Mouse (Mus musculus) hindbrain, embryonic 14.5 days (tissue): ENCODE data around the gene Gm10277. TPM values are rescaled to one million over a fixed set of nuclear protein-coding genes. Genes with fewer than 3 reads are reported as not detected.
A peak's percentile ranks its signal among the peaks of the same experiment; 100 is the strongest.

Experiments used
- ATAC-seq: fragments of 200-750 bp; cut with Nextera tagmentation; 2 replicates; pipeline ENCODE4 v1.8.0; 2017; ENCODE audit warnings: moderate number of reproducible peaks, mild to moderate bottlenecking, moderate TSS enrichment, moderate library complexity; ENCODE audit not compliant: low FRiP score
- DNase-seq: peaks from one replicate; pipeline ENCODE4 v3.0.0-alpha.2; 2015; ENCODE audit warnings: low spot score
- H3K27ac ChIP-seq: fragments of 300-500 bp; sonication (generic); 2 replicates; pipeline ENCODE4 v1.5.1; 2014; ENCODE audit warnings: mild to moderate bottlenecking, moderate library complexity
- H3K27me3 ChIP-seq: fragments of 300-500 bp; sonication (generic); 2 replicates; pipeline ENCODE4 v1.6.1; 2014; ENCODE audit warnings: mild to moderate bottlenecking, low read length, mixed read lengths; ENCODE audit not compliant: control insufficient read depth, insufficient read depth
- H3K36me3 ChIP-seq: fragments of 300-500 bp; sonication (generic); replicated peaks from 2 replicates; pipeline ENCODE4 v1.6.1; 2014; ENCODE audit not compliant: control insufficient read depth, insufficient read depth
- H3K4me1 ChIP-seq: fragments of 300-500 bp; sonication (generic); replicated peaks from 2 replicates; pipeline ENCODE4 v1.6.1; 2014; ENCODE audit warnings: antibody characterized with exemption, low read length, mixed read lengths; ENCODE audit not compliant: control insufficient read depth, insufficient read depth
- H3K4me2 ChIP-seq: fragments of 300-500 bp; sonication (generic); replicated peaks from 2 replicates; pipeline ENCODE4 v1.6.1; 2014; ENCODE audit warnings: mild to moderate bottlenecking, moderate library complexity
- H3K4me3 ChIP-seq: fragments of 300-500 bp; sonication (generic); replicated peaks from 2 replicates; pipeline ENCODE4 v1.5.1; 2014; ENCODE audit warnings: mild to moderate bottlenecking, low read length
- H3K9ac ChIP-seq: fragments of 300-500 bp; sonication (generic); 2 replicates; pipeline ENCODE4 v1.6.1; 2014
- H3K9me3 ChIP-seq: fragments of 300-500 bp; sonication (generic); 2 replicates; pipeline ENCODE4 v1.6.1; 2016; ENCODE audit warnings: low read length; ENCODE audit not compliant: control insufficient read depth
- WGBS: fragments of 180-500 bp; shearing (Covaris S2); extraction: QIAGEN DNeasy Blood & Tissue Kit; methylation state at CpG from one replicate; pipeline ENCODE4 v1.1.7; 2014; 5-methylcytosine and 5-hydroxymethylcytosine counted together
- polyA plus RNA-seq: library from polyadenylated mRNA; unstranded; fragments of >200 nt; fragmentation: Nextera tagmentation; extraction: Ambion mirVana; gene quantifications from 2 replicates; pipeline ENCODE4 v1.2.1, GENCODE M21; 2014

Gm10277 gene
- polyA plus RNA-seq, 1 experiment from 2014 or later = 1.4 TPM

- ATAC-seq = peak; percentile 15; the same call in 1 of the 2 replicates
- WGBS = 2% methylated on average over 35 of the region's 35 CpGs
- peak overlapping the region; percentile 30 for H3K4me3 ChIP-seq
- H3K4me1 ChIP-seq = peaks cover 39% of the 10 kb centered on the region
- H3K27me3 ChIP-seq = no peaks in the 10 kb centered on the region
- H3K36me3 ChIP-seq = no peaks in the 10 kb centered on the region
- no peaks in the 10 kb centered on the region for H3K9me3 ChIP-seq
- peak overlapping the region; percentile 50 for H3K27ac ChIP-seq
- H3K9ac ChIP-seq = peak overlapping the region; percentile 59
- peak overlapping the region; percentile 84 for H3K4me2 ChIP-seq
- DNase-seq = no peak
Measured at GRCm38 (mm10) chr11:77766351-77767001, 21.1 kb downstream of the Gm10277 start.

DNA sequence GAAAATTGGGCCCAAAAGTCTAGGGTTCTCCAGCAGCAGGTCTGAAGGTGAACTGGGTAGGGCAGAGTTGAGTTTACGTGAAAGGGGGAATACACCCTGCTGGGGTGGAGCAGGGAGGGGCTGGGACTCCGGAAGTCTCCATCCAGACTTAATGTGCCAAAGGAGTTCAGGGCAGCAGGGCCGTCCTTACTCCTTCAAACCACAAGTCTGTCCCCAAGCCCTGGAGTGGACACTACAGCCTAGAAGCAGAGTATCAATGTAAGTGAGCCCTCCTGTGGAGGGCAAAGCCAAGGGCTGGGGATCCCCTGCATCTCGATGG is 22.1 kb downstream of the Gm10277 start:
- Histone ChIP-seq H3K27ac (no peak overlapping the region), H3K27me3 (no peaks in the 10 kb centered on the region), H3K4me2 (peak overlapping the region; percentile 84), H3K9me3 (no peaks in the 10 kb centered on the region), H3K4me3 (no peak overlapping the region), H3K36me3 (no peaks in the 10 kb centered on the region), H3K4me1 (peaks cover 39% of the 10 kb centered on the region), H3K9ac (peak overlapping the region; percentile 98)
- DNase-seq = no peak
- no peak for ATAC-seq
- WGBS = 44% methylated on average over 4 of the region's 4 CpGs

DNA sequence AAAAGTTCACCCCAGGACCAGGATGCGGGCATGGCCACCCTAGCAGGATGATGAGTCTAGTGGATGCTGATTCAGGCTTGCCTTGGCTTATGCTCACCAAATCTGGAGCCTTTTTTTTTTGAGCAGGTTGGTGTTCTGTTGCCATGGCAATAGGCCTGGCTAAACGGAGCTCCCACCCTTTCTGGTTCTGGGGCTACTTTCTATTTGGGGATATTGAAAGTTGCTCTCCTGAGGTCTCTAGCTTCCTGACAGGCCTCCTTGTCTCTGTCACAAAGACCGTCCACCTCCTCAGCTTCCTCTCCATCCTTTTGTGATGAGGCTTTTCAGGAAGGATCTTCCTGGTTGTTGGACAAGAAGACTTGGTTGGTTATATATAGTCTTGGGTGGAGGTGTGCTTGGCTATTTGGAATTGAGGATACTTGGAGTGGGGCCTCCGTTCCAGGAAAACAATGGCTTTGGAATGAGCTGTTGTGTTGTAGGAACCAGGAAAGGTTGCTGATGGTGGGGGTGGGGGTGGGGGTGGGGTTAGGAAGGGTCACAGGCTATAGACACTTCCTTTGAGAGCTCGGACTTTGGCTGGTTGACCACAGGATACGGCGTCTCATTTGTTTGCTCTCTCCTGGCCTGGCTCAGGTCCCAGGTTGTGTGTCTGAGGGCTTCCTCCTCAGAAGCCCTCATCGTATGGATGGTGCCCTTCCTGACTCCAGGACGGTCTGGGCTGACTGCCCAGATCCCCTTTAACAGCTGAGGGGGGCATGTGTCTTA is 22.7 kb downstream of the Gm10277 start:
- DNase-seq = no peak
- no peak for ATAC-seq
- Histone ChIP-seq H3K36me3 (no peaks in the 10 kb centered on the region), H3K4me2 (peak overlapping the region; percentile 84), H3K4me1 (peaks cover 39% of the 10 kb centered on the region), H3K4me3 (peak overlapping the region; percentile 96), H3K9me3 (no peaks in the 10 kb centered on the region), H3K9ac (peak overlapping the region; percentile 98), H3K27ac (no peak overlapping the region), H3K27me3 (no peaks in the 10 kb centered on the region)
- WGBS = 41% methylated on average over 9 of the region's 9 CpGs

DNA sequence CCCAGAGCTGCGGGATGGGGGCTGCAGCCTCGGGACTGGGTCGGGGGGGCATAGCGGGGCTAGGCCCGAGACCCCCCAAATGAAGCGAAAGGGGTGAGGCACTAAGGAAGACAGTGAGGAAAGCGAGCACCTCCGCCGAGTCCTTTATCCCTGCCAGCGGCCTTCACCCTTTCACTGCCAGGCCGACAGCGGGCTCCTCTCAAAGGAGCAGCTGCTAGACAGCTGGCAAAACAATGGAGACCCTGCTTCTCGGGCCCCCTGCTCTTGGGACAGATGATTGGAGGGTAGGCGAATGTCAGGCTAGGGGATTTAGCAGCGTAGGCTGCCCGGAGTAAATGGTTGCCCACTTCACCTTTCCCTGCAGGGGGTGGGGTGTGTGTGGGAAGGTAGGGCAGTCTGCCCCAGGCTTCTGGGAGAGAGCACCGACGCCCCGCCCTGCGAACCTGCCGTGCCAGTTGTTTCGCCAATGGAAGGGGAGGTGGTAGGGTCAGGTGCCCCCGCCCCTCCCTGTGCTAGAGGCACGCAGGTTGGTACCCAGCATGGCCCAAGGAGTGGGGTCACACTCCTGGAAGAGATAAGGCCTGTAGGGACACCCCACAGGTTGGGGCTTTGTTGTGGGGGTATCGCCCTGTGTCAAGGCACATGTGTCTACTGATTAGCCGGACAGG is 23.7 kb downstream of the Gm10277 start:
- peaks cover 39% of the 10 kb centered on the region for H3K4me1 ChIP-seq
- H3K9me3 ChIP-seq = no peaks in the 10 kb centered on the region
- 2% methylated on average over 25 of the region's 26 CpGs for WGBS
- H3K27ac ChIP-seq = peak overlapping the region; percentile 94
- peak overlapping the region; percentile 96 for H3K4me3 ChIP-seq
- no peaks in the 10 kb centered on the region for H3K27me3 ChIP-seq
- peak; percentile 56 for ATAC-seq
- peak overlapping the region; percentile 84 for H3K4me2 ChIP-seq
- peak overlapping the region; percentile 98 for H3K9ac ChIP-seq
- H3K36me3 ChIP-seq = no peaks in the 10 kb centered on the region
- peak; percentile 57 for DNase-seq

DNA sequence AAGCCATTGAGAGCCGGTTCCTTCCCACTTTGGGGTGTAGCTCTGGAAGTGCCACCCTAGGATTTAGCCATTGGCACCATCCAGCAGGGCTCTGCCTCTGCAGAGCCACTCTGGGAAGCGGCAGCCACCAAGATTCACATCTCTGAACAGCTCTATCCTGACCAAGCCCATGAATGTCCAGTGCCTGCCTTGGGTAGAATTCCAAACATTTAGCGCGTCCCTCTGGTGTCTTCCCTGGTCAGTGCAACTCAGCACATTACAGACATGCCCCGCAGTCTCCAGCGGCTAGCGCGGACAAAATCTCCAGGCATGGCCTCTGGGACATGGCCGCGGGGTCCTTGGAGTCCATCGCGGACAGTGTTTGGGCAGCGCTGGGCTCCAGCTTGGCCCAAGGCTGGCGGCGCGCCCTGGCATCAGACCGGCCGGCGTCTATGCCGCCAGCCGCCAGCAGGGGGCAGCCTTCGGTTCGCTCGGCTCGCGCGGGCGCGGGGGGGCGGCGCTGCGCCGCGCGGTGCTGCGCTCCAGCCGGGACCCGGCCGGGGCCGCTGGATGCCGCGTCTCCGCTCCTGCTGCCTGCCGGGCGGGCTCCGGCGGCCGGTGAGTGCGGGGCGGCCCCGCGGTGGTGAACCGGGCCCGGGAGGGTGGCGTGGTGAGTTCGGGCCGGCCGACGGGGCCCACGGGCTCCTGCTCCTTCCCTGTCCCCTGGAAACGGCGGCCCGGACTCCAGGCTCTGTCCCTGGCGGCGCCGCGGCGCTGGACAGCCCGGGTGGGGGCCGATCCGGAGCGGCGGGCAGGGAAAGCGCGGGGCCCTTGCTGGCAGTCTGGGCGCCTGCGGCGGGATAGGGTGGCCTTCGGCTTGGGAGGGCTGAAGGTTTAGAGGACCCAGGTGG is 24.5 kb downstream of the Gm10277 start, which contains the start of gene Myo18a:
Gene Myo18a, plus strand, starts transcription at position 464 of the 890 bp plus-strand sequence.
- Histone ChIP-seq H3K9me3 (no peaks in the 10 kb centered on the region), H3K4me2 (peak within 1 kb of the TSS; percentile 84), H3K4me3 (peak within 1 kb of the TSS; percentile 96), H3K9ac (peak within 1 kb of the TSS; percentile 98), H3K27me3 (no peaks in the 10 kb centered on the region), H3K36me3 (no peaks in the 10 kb centered on the region), H3K4me1 (peaks cover 39% of the 10 kb centered on the region), H3K27ac (peak within 1 kb of the TSS; percentile 94)
- 2% methylated on average over 73 of the region's 79 CpGs for WGBS
- peak; percentile 83 for ATAC-seq
- peak; percentile 94 for DNase-seq

GRCm38 (mm10) chr11:77760031-77760430 is 27.5 kb downstream of the Gm10277 start:
- Histone ChIP-seq H3K36me3 (no peaks in the 10 kb centered on the region), H3K27me3 (no peaks in the 10 kb centered on the region), H3K4me1 (peaks cover 17% of the 10 kb centered on the region), H3K9ac (no peak overlapping the region), H3K27ac (no peak overlapping the region), H3K4me3 (no peak overlapping the region), H3K9me3 (no peaks in the 10 kb centered on the region), H3K4me2 (no peak overlapping the region)
- DNase-seq (no peak), ATAC-seq (no peak)
- WGBS = 92% methylated on average over 4 of the region's 4 CpGs

- Histone ChIP-seq H3K9me3 (no peaks in the 10 kb centered on the region), H3K4me3 (no peak overlapping the region), H3K36me3 (no peaks in the 10 kb centered on the region), H3K4me2 (no peak overlapping the region), H3K27me3 (no peaks in the 10 kb centered on the region), H3K27ac (no peak overlapping the region), H3K9ac (no peak overlapping the region), H3K4me1 (no peaks in the 10 kb centered on the region)
- DNase-seq (no peak), ATAC-seq (no peak)
- 86% methylated on average over 3 of the region's 3 CpGs for WGBS
Measured at GRCm38 (mm10) chr11:77753469-77753868, 34.1 kb downstream of the Gm10277 start.

- Histone ChIP-seq H3K9me3 (no peaks in the 10 kb centered on the region), H3K9ac (no peak overlapping the region), H3K27ac (no peak overlapping the region), H3K4me2 (no peak overlapping the region), H3K27me3 (no peaks in the 10 kb centered on the region), H3K4me3 (no peak overlapping the region), H3K4me1 (no peaks in the 10 kb centered on the region), H3K36me3 (no peaks in the 10 kb centered on the region)
- DNase-seq = no peak
- 82% methylated on average over 5 of the region's 5 CpGs for WGBS
- ATAC-seq = no peak
Measured at GRCm38 (mm10) chr11:77752525-77752924, 35.0 kb downstream of the Gm10277 start.
